Mouse (Mus musculus): ENCODE measurements at regions not wholly inside any gene's neighbourhood (a gene's known extent, or its start where the extent isn't known, plus 50 kb on each side); places are given as distances from the start of the nearest gene placed in this dataset.

DNA sequence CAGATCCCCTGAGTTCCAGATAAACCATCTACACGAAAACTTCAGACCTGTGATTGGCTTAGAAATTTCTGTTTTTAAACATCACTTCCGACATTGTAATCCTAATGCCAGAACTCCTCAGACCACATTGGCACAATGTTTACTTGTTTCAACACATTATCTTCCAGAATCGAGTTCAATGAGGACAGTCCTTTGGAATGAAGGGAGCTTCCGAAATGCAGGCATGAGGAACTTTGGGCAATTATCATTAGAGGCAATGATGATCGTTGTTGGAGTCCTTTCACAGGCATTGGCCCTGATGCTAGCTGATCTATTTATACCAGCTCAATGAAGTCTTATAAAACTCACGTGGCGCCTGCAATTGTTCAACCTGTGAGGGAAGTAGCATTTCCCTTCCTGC, 258.4 kb upstream of the Maf start:
- no peaks in the 10 kb centered on the region for H3K9me3 ChIP-seq (ENCODE audit: control insufficient read depth)
- WGBS, result 84% methylated on average over 7 of the region's 7 CpGs

GRCm38 (mm10) chr8:115955371-115955770, 247.8 kb upstream of the Maf start:
- no peak for TF ChIP-seq CTCF (IDR thresholded peaks at IDR 0.05; ENCODE audit: low read depth)
- H3K27ac ChIP-seq (ENCODE audit: low read depth, low read length), result no peak overlapping the region
- no peaks in the 10 kb centered on the region for H3K36me3 ChIP-seq (ENCODE audit: control insufficient read depth, insufficient read depth)
- H3K4me2 ChIP-seq (replicated peaks; ENCODE audit: low read depth), result no peak overlapping the region
- no peak overlapping the region for H3K9ac ChIP-seq (ENCODE audit: low read depth, low read length)
- H3K9me3 ChIP-seq (ENCODE audit: control insufficient read depth), result no peaks in the 10 kb centered on the region
- ATAC-seq, result no peak
- 72% methylated on average over 5 of the region's 5 CpGs for WGBS
- H3K4me3 ChIP-seq (ENCODE audit: low read depth, low read length), result no peak overlapping the region
- no peaks in the 10 kb centered on the region for H3K4me1 ChIP-seq (replicated peaks; ENCODE audit: control insufficient read depth, insufficient read depth, low read length)
- no peaks in the 10 kb centered on the region for H3K27me3 ChIP-seq (replicated peaks; ENCODE audit: control insufficient read depth, insufficient read depth, low read length)

More for the DNA sequence above, 258.4 kb upstream of the Maf start:
- H3K4me1 ChIP-seq (replicated peaks; ENCODE audit: control insufficient read depth, insufficient read depth, low read length), result no peaks in the 10 kb centered on the region
- H3K9ac ChIP-seq (ENCODE audit: low read depth, low read length), result no peak overlapping the region
- no peaks in the 10 kb centered on the region for H3K27me3 ChIP-seq (replicated peaks; ENCODE audit: control insufficient read depth, insufficient read depth, low read length)
- ATAC-seq, result no peak
- H3K4me2 ChIP-seq (replicated peaks; ENCODE audit: low read depth), result no peak overlapping the region
- no peaks in the 10 kb centered on the region for H3K36me3 ChIP-seq (ENCODE audit: control insufficient read depth, insufficient read depth)
- H3K4me3 ChIP-seq (ENCODE audit: low read depth, low read length), result no peak overlapping the region
- H3K27ac ChIP-seq (ENCODE audit: low read depth, low read length), result no peak overlapping the region
- TF ChIP-seq CTCF (IDR thresholded peaks at IDR 0.05; ENCODE audit: low read depth), result no peak

DNA sequence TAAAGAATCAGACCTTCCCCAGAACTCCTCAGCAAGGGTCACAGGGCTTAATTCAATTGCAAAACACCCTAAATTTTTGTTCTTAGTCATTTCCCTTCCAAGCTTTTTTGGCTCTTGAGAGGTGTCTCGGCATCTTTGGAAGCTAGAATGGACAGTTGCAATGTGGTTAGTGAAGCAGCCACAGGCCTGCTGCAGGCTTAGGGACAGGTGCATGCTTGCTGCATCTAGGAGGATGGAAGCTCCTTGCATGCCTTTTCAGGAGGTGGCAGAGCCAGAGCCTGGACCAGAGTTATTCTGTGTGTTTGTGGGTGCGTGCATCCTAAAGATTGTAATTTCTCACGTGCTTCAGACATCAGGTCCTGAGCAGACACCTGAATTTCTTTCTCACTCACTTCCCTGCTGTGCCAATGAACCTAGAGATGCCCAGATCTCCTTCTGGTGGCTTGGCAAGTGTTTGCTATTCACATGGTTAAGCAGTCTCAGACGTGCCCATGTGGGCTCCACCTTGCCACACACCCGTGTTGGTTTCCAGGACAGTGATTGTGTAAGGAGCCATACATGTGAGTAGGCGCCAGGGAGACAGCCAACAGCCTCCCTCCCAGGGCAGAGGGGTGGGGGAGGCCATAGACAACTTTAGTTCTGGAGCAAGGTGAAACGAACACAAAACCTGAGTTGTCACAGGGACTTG, 246.3 kb upstream of the Maf start:
- WGBS, result 86% methylated on average over 7 of the region's 7 CpGs
- no peak overlapping the region for H3K27ac ChIP-seq (ENCODE audit: low read depth, low read length)

GRCm38 (mm10) chr8:115952496-115952895, 244.9 kb upstream of the Maf start:
- TF ChIP-seq CTCF (IDR thresholded peaks at IDR 0.05; ENCODE audit: low read depth), result no peak
- Histone ChIP-seq H3K4me1 (replicated peaks; ENCODE audit: control insufficient read depth, insufficient read depth, low read length) (no peaks in the 10 kb centered on the region), H3K4me2 (replicated peaks; ENCODE audit: low read depth) (no peak overlapping the region), H3K9ac (ENCODE audit: low read depth, low read length) (no peak overlapping the region), H3K27me3 (replicated peaks; ENCODE audit: control insufficient read depth, insufficient read depth, low read length) (no peaks in the 10 kb centered on the region), H3K27ac (ENCODE audit: low read depth, low read length) (no peak overlapping the region), H3K4me3 (ENCODE audit: low read depth, low read length) (no peak overlapping the region), H3K36me3 (ENCODE audit: control insufficient read depth, insufficient read depth) (no peaks in the 10 kb centered on the region), H3K9me3 (ENCODE audit: control insufficient read depth) (no peaks in the 10 kb centered on the region)
- WGBS, result 84% methylated on average over 1 of the region's 1 CpGs
- no peak for ATAC-seq

More for the DNA sequence above, 246.3 kb upstream of the Maf start:
- no peak for TF ChIP-seq CTCF (IDR thresholded peaks at IDR 0.05; ENCODE audit: low read depth)
- H3K27me3 ChIP-seq (replicated peaks; ENCODE audit: control insufficient read depth, insufficient read depth, low read length), result no peaks in the 10 kb centered on the region
- no peak overlapping the region for H3K4me3 ChIP-seq (ENCODE audit: low read depth, low read length)
- ATAC-seq, result no peak
- no peaks in the 10 kb centered on the region for H3K4me1 ChIP-seq (replicated peaks; ENCODE audit: control insufficient read depth, insufficient read depth, low read length)
- H3K9me3 ChIP-seq (ENCODE audit: control insufficient read depth), result no peaks in the 10 kb centered on the region
- H3K36me3 ChIP-seq (ENCODE audit: control insufficient read depth, insufficient read depth), result no peaks in the 10 kb centered on the region
- H3K9ac ChIP-seq (ENCODE audit: low read depth, low read length), result no peak overlapping the region
- no peak overlapping the region for H3K4me2 ChIP-seq (replicated peaks; ENCODE audit: low read depth)

- no peak overlapping the region for H3K9ac ChIP-seq (ENCODE audit: low read depth, low read length)
- no peaks in the 10 kb centered on the region for H3K27me3 ChIP-seq (replicated peaks; ENCODE audit: control insufficient read depth, insufficient read depth, low read length)
- no peak overlapping the region for H3K4me3 ChIP-seq (ENCODE audit: low read depth, low read length)
- no peak for ATAC-seq
- no peaks in the 10 kb centered on the region for H3K36me3 ChIP-seq (ENCODE audit: control insufficient read depth, insufficient read depth)
- WGBS, result 87% methylated on average over 2 of the region's 2 CpGs
- no peak overlapping the region for H3K4me2 ChIP-seq (replicated peaks; ENCODE audit: low read depth)
- H3K9me3 ChIP-seq (ENCODE audit: control insufficient read depth), result no peaks in the 10 kb centered on the region
- H3K27ac ChIP-seq (ENCODE audit: low read depth, low read length), result no peak overlapping the region
- H3K4me1 ChIP-seq (replicated peaks; ENCODE audit: control insufficient read depth, insufficient read depth, low read length), result no peaks in the 10 kb centered on the region
- TF ChIP-seq CTCF (IDR thresholded peaks at IDR 0.05; ENCODE audit: low read depth), result no peak
Measured at GRCm38 (mm10) chr8:115948916-115949315, 241.3 kb upstream of the Maf start.

DNA sequence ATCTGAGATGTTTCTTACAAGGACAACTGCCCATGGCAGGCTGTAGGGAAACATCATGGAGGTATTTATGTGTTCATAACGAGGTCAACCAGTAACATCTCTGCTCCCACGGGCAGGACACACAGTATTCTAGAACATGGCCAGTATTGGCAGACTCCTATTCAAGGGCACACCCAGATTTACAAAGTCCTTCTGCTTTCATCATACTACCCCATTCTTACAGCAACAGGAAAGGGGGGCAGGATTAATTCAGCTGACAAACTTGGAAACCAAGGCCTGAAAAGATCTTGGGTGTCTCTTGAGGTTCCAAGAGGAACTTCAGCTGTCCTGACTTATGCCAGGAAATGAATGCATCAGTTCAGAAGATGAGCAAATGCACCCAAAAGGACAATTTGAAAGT, 240.4 kb upstream of the Maf start:
- Histone ChIP-seq H3K27me3 (replicated peaks; ENCODE audit: control insufficient read depth, insufficient read depth, low read length) (no peaks in the 10 kb centered on the region), H3K4me2 (replicated peaks; ENCODE audit: low read depth) (no peak overlapping the region), H3K9me3 (ENCODE audit: control insufficient read depth) (no peaks in the 10 kb centered on the region), H3K4me3 (ENCODE audit: low read depth, low read length) (no peak overlapping the region), H3K36me3 (ENCODE audit: control insufficient read depth, insufficient read depth) (no peaks in the 10 kb centered on the region), H3K9ac (ENCODE audit: low read depth, low read length) (no peak overlapping the region), H3K4me1 (replicated peaks; ENCODE audit: control insufficient read depth, insufficient read depth, low read length) (no peaks in the 10 kb centered on the region), H3K27ac (ENCODE audit: low read depth, low read length) (no peak overlapping the region)
- ATAC-seq, result no peak
- TF ChIP-seq CTCF (IDR thresholded peaks at IDR 0.05; ENCODE audit: low read depth), result no peak
- WGBS, result 88% methylated on average over 2 of the region's 2 CpGs

All from intestine, postnatal 0 days (tissue).